Mouse (Mus musculus): ENCODE data around the gene Dnajc22.

DNA sequence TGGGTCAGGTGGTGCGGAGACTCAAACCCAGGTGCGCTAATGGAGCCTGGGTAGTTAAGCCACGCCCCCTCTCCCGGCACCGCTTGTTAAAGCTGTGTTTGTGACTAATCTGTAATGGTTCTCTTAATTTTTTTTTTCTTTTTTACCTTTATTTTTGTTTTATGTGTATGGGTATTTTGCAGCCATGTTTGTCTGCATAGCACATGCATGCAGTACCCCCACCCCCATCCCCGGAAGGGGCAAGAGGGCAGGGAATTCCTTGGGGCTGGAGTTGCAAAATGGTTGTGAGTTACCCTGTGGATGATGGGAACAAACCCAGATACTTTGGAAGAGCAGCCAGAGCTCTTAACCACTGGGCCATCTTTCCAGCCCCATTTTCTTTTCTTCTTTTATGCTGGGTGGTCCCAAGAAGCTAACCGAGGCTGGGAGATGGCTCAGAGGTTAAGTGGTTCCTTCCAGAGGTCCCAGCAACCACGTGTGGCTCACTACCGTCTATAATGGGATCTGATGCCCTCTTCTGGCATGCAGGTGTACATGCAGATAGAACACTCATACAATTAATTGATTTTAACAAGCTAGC lies 20.5 kb downstream of the Dnajc22 start:
- peak; percentile 35 for TF ChIP-seq CTCF (IDR thresholded peaks at IDR 0.05; ENCODE audit: insufficient read depth, low read length)
- TF ChIP-seq POLR2A (IDR thresholded peaks at IDR 0.05; ENCODE audit: borderline replicate concordance, extremely low read depth, low read depth, low read length): no peak

All from lung, adult 2 months (tissue).